Mouse (Mus musculus) activated CD4-positive, CD25-positive, alpha-beta regulatory T cell, adult 4 months (primary cell): ENCODE results near the gene Rtkn. TPM values are rescaled to one million over a fixed set of nuclear protein-coding genes. Genes with fewer than 3 reads are reported as not detected.
A peak's percentile ranks its signal among the peaks of the same experiment; 100 is the strongest.

Experiments
- ATAC-seq: one replicate; pipeline ENCODE4 v1.8.0; 2017
- polyA plus RNA-seq, 2 experiments: library from polyadenylated mRNA; unstranded; fragments of 100-300 nt; shearing (Covaris generic); gene quantifications; one replicate each; pipeline ENCODE4 v1.2.1; 2017

The Rtkn gene
- polyA plus RNA-seq, 2 experiments from 2014 or later = not detected

- ATAC-seq = peak; percentile 54
Measured at GRCm38 (mm10) chr6:83138056-83138455, 2.8 kb downstream of the Rtkn start.

GRCm38 (mm10) chr6:83140044-83140443, 4.8 kb downstream of the Rtkn start:
- ATAC-seq = no peak

- no peak for ATAC-seq
Measured at GRCm38 (mm10) chr6:83141636-83142035, 6.4 kb downstream of the Rtkn start.

- no peak for ATAC-seq
Measured at GRCm38 (mm10) chr6:83142211-83142731, 7.0 kb downstream of the Rtkn start.

GRCm38 (mm10) chr6:83142886-83143285, 7.6 kb downstream of the Rtkn start:
- no peak for ATAC-seq

- ATAC-seq = no peak
Measured at GRCm38 (mm10) chr6:83145209-83145608, 9.9 kb downstream of the Rtkn start.

GRCm38 (mm10) chr6:83145805-83146204, 10.5 kb downstream of the Rtkn start:
- no peak for ATAC-seq

GRCm38 (mm10) chr6:83147280-83147679, 12.0 kb downstream of the Rtkn start:
- ATAC-seq = no peak

GRCm38 (mm10) chr6:83151721-83152120, 16.5 kb downstream of the Rtkn start:
- no peak for ATAC-seq

- ATAC-seq = no peak
Measured at GRCm38 (mm10) chr6:83153038-83153437, 17.8 kb downstream of the Rtkn start.

GRCm38 (mm10) chr6:83153485-83153884, 18.2 kb downstream of the Rtkn start:
- no peak for ATAC-seq

- peak; percentile 9 for ATAC-seq
Measured at GRCm38 (mm10) chr6:83155552-83156238, 20.4 kb downstream of the Rtkn start.

GRCm38 (mm10) chr6:83156259-83156684, 21.0 kb downstream of the Rtkn start, which contains the start of the genes Wdr54 and 1700003E16Rik:
Wdr54 (minus strand) TSS chr6:83156397.
1700003E16Rik (plus strand) TSS chr6:83156404.
- peak; percentile 69 for ATAC-seq

GRCm38 (mm10) chr6:83159456-83159855, 24.2 kb downstream of the Rtkn start:
- peak; percentile 57 for ATAC-seq

- no peak for ATAC-seq
Measured at GRCm38 (mm10) chr6:83161442-83161841, 26.2 kb downstream of the Rtkn start.

GRCm38 (mm10) chr6:83161921-83162641, 26.8 kb downstream of the Rtkn start:
- no peak for ATAC-seq

- no peak for ATAC-seq
Measured at GRCm38 (mm10) chr6:83162701-83163100, 27.4 kb downstream of the Rtkn start.

- ATAC-seq = peak; percentile 54
Measured at GRCm38 (mm10) chr6:83165026-83165606, 29.9 kb downstream of the Rtkn start.

GRCm38 (mm10) chr6:83165607-83166242, 30.5 kb downstream of the Rtkn start, which contains the start of gene Dctn1:
Dctn1 (plus strand) TSS chr6:83165920.
- ATAC-seq = peak; percentile 75

- ATAC-seq = no peak
Measured at GRCm38 (mm10) chr6:83166243-83166630, 31.0 kb downstream of the Rtkn start.

GRCm38 (mm10) chr6:83169872-83170271, 34.6 kb downstream of the Rtkn start:
- no peak for ATAC-seq

- no peak for ATAC-seq
Measured at GRCm38 (mm10) chr6:83171063-83171462, 35.8 kb downstream of the Rtkn start.
